Mouse (Mus musculus): ENCODE data around the gene Pbx2.

DNA sequence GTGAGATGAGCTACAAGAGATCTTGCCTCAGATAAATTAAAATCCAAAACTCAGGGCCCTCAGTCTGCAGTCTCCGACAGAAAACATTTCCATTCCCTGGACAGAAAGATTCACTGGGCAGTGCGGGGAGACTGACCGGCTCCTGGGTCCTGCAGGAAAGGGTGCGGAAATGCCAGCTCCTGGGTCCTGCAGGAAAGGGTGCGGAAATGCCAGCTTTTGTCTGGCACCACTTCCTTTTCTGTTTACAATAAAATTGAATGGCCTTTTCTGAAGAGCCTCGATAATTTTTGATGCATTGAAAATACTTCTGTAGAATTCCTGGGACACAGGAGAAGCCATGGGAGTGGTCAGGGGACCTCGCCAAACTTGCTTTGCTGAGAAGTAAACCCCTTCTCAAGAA lies 31.9 kb upstream of the Pbx2 start:
- TF ChIP-seq CTCF (IDR thresholded peaks at IDR 0.05; ENCODE audit: insufficient read depth, low read length) (no peak), POLR2A (IDR thresholded peaks at IDR 0.05; ENCODE audit: borderline replicate concordance, extremely low read depth, low read depth, low read length) (no peak)

Measured in lung, adult 2 months (tissue).